Mouse (Mus musculus) forebrain, embryonic 12.5 days (tissue): ENCODE data around the gene Wbp1l. TPM values are rescaled to one million over a fixed set of nuclear protein-coding genes. Genes with fewer than 3 reads are reported as not detected.

ENCODE experiments used
- ATAC-seq: fragments of 200-750 bp; cut with Nextera tagmentation; 2 replicates; pipeline ENCODE4 v1.8.0; 2017; ENCODE audit warnings: moderate TSS enrichment; ENCODE audit not compliant: low FRiP score
- H3K27ac ChIP-seq: fragments of 300-500 bp; sonication (generic); 2 replicates; pipeline ENCODE4 v1.5.1; 2016; ENCODE audit warnings: mild to moderate bottlenecking
- H3K27me3 ChIP-seq: fragments of 300-500 bp; sonication (generic); 2 replicates; pipeline ENCODE4 v1.6.1; 2016; ENCODE audit warnings: mild to moderate bottlenecking
- H3K36me3 ChIP-seq: fragments of 300-500 bp; sonication (generic); replicated peaks from 2 replicates; pipeline ENCODE4 v1.6.1; 2016; ENCODE audit warnings: mild to moderate bottlenecking
- H3K4me1 ChIP-seq: fragments of 300-500 bp; sonication (generic); 2 replicates; pipeline ENCODE4 v1.6.1; 2016
- H3K4me2 ChIP-seq: fragments of 300-500 bp; sonication (generic); 2 replicates; pipeline ENCODE4 v1.6.1; 2016; ENCODE audit warnings: mild to moderate bottlenecking, moderate library complexity
- H3K4me3 ChIP-seq: fragments of 300-500 bp; sonication (generic); replicated peaks from 2 replicates; pipeline ENCODE4 v1.5.1; 2016; ENCODE audit warnings: mild to moderate bottlenecking
- H3K9ac ChIP-seq: fragments of 300-500 bp; sonication (generic); 2 replicates; pipeline ENCODE4 v1.6.1; 2016; ENCODE audit warnings: mild to moderate bottlenecking
- H3K9me3 ChIP-seq: fragments of 300-500 bp; sonication (generic); 2 replicates; pipeline ENCODE4 v1.6.1; 2016
- WGBS: fragments of 180-500 bp; shearing (Covaris S2); methylation state at CpG from one replicate; pipeline ENCODE4 v1.1.7; 2016; 5-methylcytosine and 5-hydroxymethylcytosine counted together
- polyA plus RNA-seq: library from polyadenylated mRNA; unstranded; fragments of >200 nt; fragmentation: Nextera tagmentation; extraction: Ambion mirVana; gene quantifications from 2 replicates; pipeline ENCODE4 v1.2.1, GENCODE M21; 2016

The Wbp1l gene
- polyA plus RNA-seq, 1 experiment from 2014 or later, result 43.2 TPM

DNA sequence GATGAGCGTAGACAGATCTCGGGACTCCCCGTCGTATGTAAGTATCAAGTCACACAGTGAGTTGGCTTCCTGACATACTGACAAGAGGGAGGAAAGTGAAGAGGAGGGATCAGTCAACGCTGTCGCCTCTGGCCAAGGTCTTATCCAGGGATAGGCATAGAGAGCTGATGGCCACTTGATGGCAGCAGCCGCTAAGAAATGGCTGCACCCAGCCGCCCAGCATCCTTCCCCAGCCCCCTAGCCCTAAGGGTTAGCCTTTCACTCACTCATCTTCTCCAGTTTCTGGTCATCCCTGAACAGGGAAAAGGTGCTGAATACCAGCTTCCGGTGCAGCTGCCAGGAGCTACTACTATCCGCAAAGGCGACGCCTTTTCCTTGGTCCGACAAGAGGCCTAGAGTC is 71.8 kb downstream of the Wbp1l start:
- H3K27me3 ChIP-seq, result no peaks in the 10 kb centered on the region
- ATAC-seq, result peak; percentile 51; the same call in 1 of the 2 replicates
- 26% methylated on average over 13 of the region's 13 CpGs for WGBS

DNA sequence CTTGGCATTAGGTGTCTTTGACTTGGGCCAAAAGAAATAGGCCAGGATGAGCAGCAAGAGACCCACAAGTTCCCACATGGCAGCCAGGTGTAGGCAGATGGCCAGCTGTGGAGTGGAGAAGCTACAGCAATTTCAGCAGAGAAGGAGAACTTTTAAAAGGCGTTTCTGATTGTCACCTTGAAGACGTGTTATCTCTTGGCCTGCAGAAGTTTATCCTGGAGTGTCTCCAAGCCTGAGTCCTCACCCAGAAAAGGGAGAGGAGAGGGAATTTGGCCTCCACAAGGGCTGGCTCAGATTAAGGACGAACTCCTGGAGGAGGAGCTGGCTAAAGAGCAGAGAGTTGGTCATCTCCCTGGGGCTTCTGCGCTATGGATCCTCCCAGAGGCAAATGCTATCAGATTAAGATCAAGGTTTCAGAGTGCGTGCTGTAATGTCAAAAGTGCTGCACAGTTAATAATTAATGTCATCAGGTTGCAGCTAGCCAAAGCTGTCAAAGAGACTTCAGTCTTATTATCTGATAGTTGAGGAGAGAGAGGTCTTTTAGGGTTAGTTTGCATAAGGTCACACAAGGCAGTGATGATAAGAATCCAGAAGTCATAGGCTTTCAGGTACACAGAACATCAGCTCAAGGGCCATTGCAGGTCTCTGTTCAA is 74.0 kb downstream of the Wbp1l start, which contains the start of gene Cyp17a1:
Gene Cyp17a1, minus strand, starts transcription at position 407 of the 653 bp plus-strand sequence.
- no peaks in the 10 kb centered on the region for H3K27me3 ChIP-seq
- H3K4me3 ChIP-seq, result no peak within 1 kb of the TSS
- no peak within 1 kb of the TSS for H3K9ac ChIP-seq
- H3K4me1 ChIP-seq, result no peaks in the 10 kb centered on the region
- no peaks in the 10 kb centered on the region for H3K36me3 ChIP-seq
- 70% methylated on average over 5 of the region's 5 CpGs for WGBS
- H3K9me3 ChIP-seq, result no peaks in the 10 kb centered on the region
- no peak for ATAC-seq
- H3K4me2 ChIP-seq, result no peak within 1 kb of the TSS
- H3K27ac ChIP-seq, result no peak within 1 kb of the TSS

More for the DNA sequence above, 71.8 kb downstream of the Wbp1l start:
- Histone ChIP-seq H3K36me3 (no peaks in the 10 kb centered on the region), H3K27ac (no peak overlapping the region), H3K4me1 (peaks cover 2% of the 10 kb centered on the region), H3K4me3 (no peak overlapping the region), H3K9ac (no peak overlapping the region), H3K4me2 (no peak overlapping the region), H3K9me3 (no peaks in the 10 kb centered on the region)

- H3K4me2 ChIP-seq, result no peak overlapping the region
- no peak for ATAC-seq
- H3K4me1 ChIP-seq, result no peaks in the 10 kb centered on the region
- peaks cover 2% of the 10 kb centered on the region; the same call in 1 of the 2 replicates for H3K27me3 ChIP-seq
- H3K9ac ChIP-seq, result no peak overlapping the region
- no peaks in the 10 kb centered on the region for H3K9me3 ChIP-seq
- H3K4me3 ChIP-seq, result no peak overlapping the region
- 77% methylated on average over 3 of the region's 3 CpGs for WGBS
- no peaks in the 10 kb centered on the region for H3K36me3 ChIP-seq
- H3K27ac ChIP-seq, result no peak overlapping the region
These were observed 76.8 kb downstream of the Wbp1l start for GRCm38 (mm10) chr19:46675641-46676040.

- H3K36me3 ChIP-seq, result no peaks in the 10 kb centered on the region
- no peak overlapping the region for H3K4me3 ChIP-seq
- 74% methylated on average over 12 of the region's 12 CpGs for WGBS
- H3K27ac ChIP-seq, result no peak overlapping the region
- no peaks in the 10 kb centered on the region for H3K4me1 ChIP-seq
- H3K4me2 ChIP-seq, result no peak overlapping the region
- no peaks in the 10 kb centered on the region for H3K9me3 ChIP-seq
- no peak for ATAC-seq
- peaks cover 2% of the 10 kb centered on the region; the same call in 1 of the 2 replicates for H3K27me3 ChIP-seq
- no peak overlapping the region for H3K9ac ChIP-seq
These were observed 81.0 kb downstream of the Wbp1l start for GRCm38 (mm10) chr19:46679720-46680383.

DNA sequence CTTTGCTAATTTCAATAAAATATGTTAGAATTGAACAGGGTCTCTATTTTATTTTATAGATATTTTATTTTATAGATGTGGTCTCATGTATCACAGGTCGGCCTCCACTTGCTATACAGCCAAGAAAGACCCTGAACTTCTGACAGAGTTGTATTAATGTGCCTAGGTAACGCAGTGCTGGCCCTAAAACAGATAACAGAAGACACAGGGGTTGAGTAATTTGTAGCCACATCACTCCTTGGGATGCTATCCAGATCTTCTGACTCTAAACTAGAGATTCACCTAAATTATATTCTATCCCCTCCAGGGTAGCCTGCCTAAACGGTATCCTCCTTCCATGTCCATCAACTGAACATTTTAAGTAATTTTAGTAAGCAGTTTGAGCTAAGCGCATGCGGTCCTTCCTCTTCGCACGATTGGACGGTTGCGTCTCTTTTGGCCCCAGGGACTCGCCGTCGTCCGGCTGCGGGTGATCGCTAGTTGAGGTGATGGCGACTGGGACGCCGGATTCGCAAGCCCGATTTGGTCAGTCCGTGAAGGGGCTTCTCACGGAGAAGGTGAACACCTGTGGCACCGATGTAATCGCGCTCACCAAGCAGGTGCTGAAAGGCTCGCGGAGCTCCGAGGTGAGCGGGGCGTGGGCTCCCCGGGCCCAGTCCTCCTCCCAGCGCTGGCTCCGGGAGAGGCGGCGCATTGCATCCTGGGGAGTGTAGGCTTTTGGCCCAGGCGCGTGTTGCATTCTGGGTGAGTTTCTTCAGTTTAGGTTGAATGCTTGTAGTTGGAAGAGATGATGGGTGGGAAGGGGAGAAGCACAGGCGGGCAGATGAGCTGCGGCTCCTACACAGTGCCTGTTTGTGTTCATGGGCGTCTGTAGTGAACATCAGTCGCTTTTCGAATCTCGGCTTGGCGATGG is 90.8 kb downstream of the Wbp1l start, which contains the start of gene Borcs7:
Gene Borcs7, plus strand, starts transcription at position 447 of the 913 bp plus-strand sequence.
- 4% methylated on average over 44 of the region's 44 CpGs for WGBS
- H3K4me2 ChIP-seq, result peak within 1 kb of the TSS; percentile 56
- ATAC-seq, result peak; percentile 96
- H3K4me3 ChIP-seq, result peak within 1 kb of the TSS; percentile 72
- H3K9ac ChIP-seq, result peak within 1 kb of the TSS; percentile 82
- peaks cover 11% of the 10 kb centered on the region for H3K4me1 ChIP-seq
- no peaks in the 10 kb centered on the region; the same call in 1 of the 2 replicates for H3K36me3 ChIP-seq
- H3K27ac ChIP-seq, result peak within 1 kb of the TSS; percentile 71
- H3K27me3 ChIP-seq, result no peaks in the 10 kb centered on the region
- no peaks in the 10 kb centered on the region for H3K9me3 ChIP-seq

DNA sequence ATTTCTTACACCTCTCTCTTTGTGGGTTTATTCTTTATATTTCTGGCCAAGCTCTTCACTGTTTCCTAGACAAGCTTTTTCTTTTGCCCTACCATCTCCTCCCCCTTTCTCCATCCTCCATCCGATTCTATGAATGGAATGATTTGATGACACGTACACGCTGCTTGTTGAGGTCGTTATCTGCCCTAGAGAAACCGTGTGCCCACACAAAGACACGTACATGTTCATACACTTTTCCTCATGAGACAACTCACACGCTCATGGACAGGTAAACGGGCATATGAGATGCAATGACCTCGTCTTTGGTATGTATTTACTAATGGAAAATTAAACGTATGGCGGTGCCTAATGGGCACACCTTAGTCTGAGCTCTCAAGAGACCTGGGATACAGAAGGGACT is 91.5 kb downstream of the Wbp1l start:
- Histone ChIP-seq H3K4me3 (peak overlapping the region; percentile 72), H3K27ac (peak overlapping the region; percentile 71), H3K27me3 (no peaks in the 10 kb centered on the region), H3K9me3 (no peaks in the 10 kb centered on the region), H3K9ac (peak overlapping the region; percentile 82), H3K4me2 (peak overlapping the region; percentile 56), H3K36me3 (no peaks in the 10 kb centered on the region; the same call in 1 of the 2 replicates), H3K4me1 (peaks cover 11% of the 10 kb centered on the region)
- peak; percentile 55; the same call in 1 of the 2 replicates for ATAC-seq
- 73% methylated on average over 11 of the region's 11 CpGs for WGBS

DNA sequence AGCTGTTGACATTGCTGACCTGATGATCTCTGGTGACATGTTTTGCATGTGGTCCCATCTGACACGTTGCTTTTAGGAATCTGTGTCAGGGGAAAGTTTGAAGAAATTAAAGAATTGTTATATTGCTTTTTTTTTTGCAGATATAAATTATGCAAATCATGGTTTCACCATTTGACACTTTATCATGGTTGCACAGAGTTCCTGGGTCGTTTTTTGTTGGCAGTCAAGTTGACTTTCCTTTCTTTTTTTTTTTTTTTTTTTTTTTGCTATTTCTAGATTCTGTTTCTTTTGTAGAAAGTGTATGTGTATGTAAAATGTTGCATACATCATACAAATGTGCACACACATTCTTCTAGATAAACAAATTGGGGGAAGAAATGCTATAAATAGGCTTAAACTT is 92.2 kb downstream of the Wbp1l start:
- H3K4me3 ChIP-seq, result no peak overlapping the region
- H3K9me3 ChIP-seq, result no peaks in the 10 kb centered on the region
- no peak for ATAC-seq
- no peak overlapping the region for H3K27ac ChIP-seq
- H3K36me3 ChIP-seq, result no peaks in the 10 kb centered on the region; the same call in 1 of the 2 replicates
- H3K27me3 ChIP-seq, result no peaks in the 10 kb centered on the region
- WGBS, result 81% methylated on average over 2 of the region's 2 CpGs
- peaks cover 11% of the 10 kb centered on the region for H3K4me1 ChIP-seq
- H3K4me2 ChIP-seq, result no peak overlapping the region
- no peak overlapping the region for H3K9ac ChIP-seq

DNA sequence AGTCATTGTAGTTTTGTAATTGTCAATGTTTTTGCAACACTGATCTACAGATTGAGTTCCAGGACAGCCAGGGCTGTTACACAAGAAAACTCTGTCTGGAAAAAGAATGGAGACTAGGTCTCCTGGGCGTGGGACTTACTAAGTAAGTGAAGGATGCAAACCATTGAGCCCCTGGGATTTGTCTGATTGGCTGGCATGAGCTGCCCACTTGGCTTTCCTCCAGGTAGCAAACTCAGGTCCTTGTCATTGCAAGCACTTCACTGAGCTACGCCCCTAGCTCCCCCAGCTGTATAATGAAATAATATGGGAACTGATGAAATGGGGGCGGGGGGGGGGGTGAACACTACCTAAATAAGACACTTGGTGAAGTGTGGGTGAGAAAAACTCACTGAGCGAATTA is 94.3 kb downstream of the Wbp1l start:
- no peak overlapping the region for H3K27ac ChIP-seq
- WGBS, result 90% methylated on average over 4 of the region's 4 CpGs
- H3K4me2 ChIP-seq, result no peak overlapping the region
- no peaks in the 10 kb centered on the region for H3K9me3 ChIP-seq
- H3K4me1 ChIP-seq, result peaks cover 11% of the 10 kb centered on the region
- no peaks in the 10 kb centered on the region; the same call in 1 of the 2 replicates for H3K36me3 ChIP-seq
- H3K4me3 ChIP-seq, result no peak overlapping the region
- H3K9ac ChIP-seq, result no peak overlapping the region
- H3K27me3 ChIP-seq, result 0 out of 2 replicates have a peak, but pooled peaks cover 3% of the 10 kb centered on the region
- no peak for ATAC-seq

GRCm38 (mm10) chr19:46696482-46696881 is 97.6 kb downstream of the Wbp1l start:
- no peak overlapping the region for H3K4me3 ChIP-seq
- no peak overlapping the region for H3K9ac ChIP-seq
- 95% methylated on average over 8 of the region's 8 CpGs for WGBS
- no peak overlapping the region for H3K27ac ChIP-seq
- no peak overlapping the region for H3K4me2 ChIP-seq
- H3K9me3 ChIP-seq, result no peaks in the 10 kb centered on the region
- no peaks in the 10 kb centered on the region for H3K4me1 ChIP-seq
- no peak for ATAC-seq
- H3K36me3 ChIP-seq, result no peaks in the 10 kb centered on the region; the same call in 1 of the 2 replicates
- H3K27me3 ChIP-seq, result 0 out of 2 replicates have a peak, but pooled peaks cover 3% of the 10 kb centered on the region

DNA sequence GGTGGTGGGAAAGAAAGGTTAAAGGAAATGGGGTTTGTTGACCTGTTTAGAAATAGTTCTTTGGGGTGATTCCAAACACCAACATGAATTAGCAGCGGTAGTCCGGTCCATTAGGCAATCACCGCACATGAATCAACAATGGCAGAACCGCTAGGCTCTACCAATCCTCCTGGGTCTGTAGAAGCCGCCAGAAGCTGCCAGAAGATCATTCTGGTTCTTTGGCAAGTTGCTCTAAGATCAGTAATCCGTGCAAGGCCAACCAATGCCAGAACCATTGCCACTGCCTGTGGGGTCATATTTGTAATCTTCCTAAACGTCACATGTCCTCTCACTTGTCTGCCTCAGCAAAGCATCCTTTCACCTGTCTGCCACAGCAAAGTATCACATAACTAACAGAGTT is 98.1 kb downstream of the Wbp1l start:
- WGBS, result 94% methylated on average over 7 of the region's 7 CpGs
- Histone ChIP-seq H3K4me1 (no peaks in the 10 kb centered on the region), H3K36me3 (peaks cover 2% of the 10 kb centered on the region; the same call in 1 of the 2 replicates), H3K27ac (no peak overlapping the region), H3K9me3 (no peaks in the 10 kb centered on the region), H3K4me2 (no peak overlapping the region), H3K9ac (no peak overlapping the region), H3K27me3 (0 out of 2 replicates have a peak, but pooled peaks cover 3% of the 10 kb centered on the region), H3K4me3 (no peak overlapping the region)
- ATAC-seq, result no peak

DNA sequence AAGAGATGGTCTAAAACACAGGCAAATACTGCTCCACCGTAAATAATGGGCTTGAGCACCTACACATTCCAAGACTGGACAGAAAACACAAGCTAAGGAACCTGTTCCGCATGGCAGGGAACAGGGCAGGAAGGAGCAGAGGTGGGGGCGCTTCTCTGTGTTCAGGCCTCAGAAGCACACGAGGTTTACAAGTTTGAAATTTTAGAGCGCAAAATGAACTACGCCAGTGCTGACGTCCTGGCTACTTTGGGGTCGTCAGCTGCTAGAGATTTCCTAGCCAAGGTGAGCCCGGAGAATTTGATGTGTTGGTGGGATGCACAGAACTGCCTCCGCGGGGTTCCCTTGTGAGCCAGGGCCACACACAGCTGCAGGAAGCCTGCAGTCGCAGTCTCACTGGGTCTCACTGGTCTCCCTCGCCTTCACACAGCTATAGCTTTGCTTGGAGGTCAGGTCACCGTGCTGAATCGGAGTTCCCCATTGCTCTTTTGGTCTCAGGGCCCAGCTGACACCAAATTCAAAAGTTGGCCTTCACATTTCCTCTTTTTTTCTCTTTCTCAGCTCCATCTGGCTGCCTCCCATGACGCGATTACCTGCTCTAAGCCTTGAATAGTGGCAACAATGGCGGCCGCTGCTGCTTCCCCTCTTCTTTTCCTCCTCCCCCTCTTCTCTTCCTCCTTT is 99.1 kb downstream of the Wbp1l start:
- Histone ChIP-seq H3K4me2 (no peak overlapping the region), H3K4me3 (no peak overlapping the region), H3K27me3 (0 out of 2 replicates have a peak, but pooled peaks cover 3% of the 10 kb centered on the region), H3K4me1 (no peaks in the 10 kb centered on the region), H3K9ac (no peak overlapping the region), H3K9me3 (no peaks in the 10 kb centered on the region), H3K36me3 (peaks cover 4% of the 10 kb centered on the region; the same call in 1 of the 2 replicates), H3K27ac (no peak overlapping the region)
- WGBS, result 44% methylated on average over 19 of the region's 19 CpGs
- no peak for ATAC-seq
